Mouse (Mus musculus) mouse trophoblast stem cell (cell line): Measurements from ENCODE around the gene Gm49333.

Experiments used
- in situ Hi-C, 2 experiments: fragments of 300-500 bp; cut with MseI, MboI; formaldehyde crosslinking; loops; 2 replicates in 1 of 2; 3 replicates in 1 of 2; pipeline ENCODE4 v1.15.1; 2025

Gm49333 gene

DNA sequence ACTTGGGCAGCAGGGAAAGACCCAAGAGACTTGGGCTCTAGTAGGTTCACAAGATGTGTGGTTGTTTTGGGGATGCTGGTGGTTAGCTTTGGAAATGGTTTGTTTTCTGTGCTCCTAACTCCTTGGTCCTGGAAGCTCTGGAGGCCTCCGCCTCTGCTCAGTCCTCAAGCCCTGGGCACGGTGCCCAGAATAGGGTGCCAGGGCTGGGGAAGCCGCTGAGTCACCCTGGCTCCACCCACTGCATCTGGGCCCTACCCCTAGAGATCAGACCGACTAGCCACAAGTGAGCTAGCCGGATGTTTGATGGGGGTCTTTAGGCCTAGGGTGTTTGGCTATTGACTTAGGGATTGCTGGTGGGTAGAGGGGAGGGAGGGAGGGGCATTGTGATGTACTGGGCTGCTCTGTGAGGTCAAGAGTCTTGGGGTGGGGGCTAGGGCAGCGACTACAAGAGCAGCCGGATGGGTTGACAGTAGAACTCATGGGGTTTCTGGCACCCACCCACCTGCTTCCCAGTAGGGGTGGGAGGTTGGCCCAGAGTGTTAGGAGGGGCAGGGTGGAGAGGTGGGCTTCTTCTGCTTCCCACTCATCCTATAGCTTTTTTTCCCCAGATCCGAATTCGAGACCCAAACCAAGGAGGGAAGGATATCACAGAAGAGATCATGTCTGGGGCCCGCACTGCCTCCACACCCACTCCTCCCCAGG is 66.7 kb downstream of the Gm49333 start:
- in situ Hi-C loops, result no loop called here

DNA sequence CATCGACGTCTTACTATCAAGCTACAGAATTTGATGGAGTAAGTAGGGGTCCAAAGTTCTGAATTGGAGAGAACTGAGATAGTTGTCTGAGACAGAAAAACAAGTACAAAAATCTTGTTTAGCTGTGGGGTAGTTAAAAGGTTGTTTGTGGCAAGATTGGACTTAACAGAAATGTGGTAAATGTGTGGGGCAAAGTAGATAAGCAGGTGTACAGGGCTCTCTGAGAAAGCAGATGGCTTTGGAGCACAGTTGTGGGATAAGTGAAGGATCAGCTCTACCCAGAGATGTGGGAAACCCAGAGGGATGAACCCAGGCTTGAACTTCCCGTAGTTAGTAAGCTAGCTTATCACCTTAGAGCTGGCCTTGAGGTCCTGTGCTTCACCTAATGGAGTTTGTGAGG is 79.4 kb downstream of the Gm49333 start:
- in situ Hi-C loops, result no loop called here

DNA sequence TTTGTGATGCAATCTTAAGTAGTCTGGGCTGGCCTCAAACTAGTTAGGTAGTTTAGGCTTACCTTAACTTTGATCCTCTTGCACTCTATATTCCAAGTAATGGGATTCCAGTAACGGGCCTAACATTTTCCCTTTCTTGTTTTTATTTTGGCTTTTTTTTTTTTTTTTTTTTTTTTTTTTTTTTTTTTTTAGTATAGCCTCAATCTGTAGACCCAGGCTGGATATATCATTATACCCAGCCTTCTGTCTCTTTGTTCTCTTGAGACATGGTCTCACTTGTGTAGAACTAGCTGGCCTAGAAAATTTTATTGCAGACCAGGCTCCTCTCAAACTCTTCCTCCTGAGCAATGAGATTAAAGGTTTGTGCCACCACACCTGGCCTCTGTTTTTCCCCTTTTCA is 80.2 kb downstream of the Gm49333 start:
- in situ Hi-C loops, result no loop called here

DNA sequence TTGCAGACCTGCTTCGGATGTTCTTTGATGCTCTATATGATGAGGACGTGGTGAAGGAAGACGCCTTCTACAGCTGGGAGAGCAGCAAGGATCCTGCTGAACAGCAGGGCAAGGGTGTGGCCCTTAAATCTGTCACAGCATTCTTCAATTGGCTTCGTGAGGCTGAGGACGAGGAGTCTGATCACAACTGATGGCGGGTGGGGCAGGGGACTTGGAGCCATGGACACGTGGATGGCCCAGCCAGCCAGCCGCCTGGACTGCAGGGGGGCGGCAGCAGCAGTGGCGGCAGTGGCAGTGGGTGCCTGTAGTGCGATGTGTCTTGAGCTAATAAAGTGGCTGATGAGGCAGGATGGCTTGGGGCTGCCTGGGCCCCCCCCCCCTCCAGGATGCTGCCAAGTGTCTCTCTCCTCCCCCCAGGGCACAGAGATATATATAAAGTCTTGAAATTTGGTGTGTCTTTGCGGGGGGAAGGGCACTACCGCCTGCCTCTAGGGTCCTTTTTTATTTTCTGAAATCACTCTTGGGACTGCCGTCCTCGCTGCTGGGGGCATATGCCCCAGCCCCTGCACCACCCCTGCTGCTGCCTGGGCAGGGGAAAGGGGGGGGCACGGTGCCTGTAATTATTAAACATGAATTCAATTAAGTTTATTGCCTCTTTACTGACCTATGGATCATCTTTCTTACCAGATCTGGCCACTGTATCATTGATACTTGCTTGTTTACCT is 81.0 kb downstream of the Gm49333 start:
- in situ Hi-C loops, result no loop called here

DNA sequence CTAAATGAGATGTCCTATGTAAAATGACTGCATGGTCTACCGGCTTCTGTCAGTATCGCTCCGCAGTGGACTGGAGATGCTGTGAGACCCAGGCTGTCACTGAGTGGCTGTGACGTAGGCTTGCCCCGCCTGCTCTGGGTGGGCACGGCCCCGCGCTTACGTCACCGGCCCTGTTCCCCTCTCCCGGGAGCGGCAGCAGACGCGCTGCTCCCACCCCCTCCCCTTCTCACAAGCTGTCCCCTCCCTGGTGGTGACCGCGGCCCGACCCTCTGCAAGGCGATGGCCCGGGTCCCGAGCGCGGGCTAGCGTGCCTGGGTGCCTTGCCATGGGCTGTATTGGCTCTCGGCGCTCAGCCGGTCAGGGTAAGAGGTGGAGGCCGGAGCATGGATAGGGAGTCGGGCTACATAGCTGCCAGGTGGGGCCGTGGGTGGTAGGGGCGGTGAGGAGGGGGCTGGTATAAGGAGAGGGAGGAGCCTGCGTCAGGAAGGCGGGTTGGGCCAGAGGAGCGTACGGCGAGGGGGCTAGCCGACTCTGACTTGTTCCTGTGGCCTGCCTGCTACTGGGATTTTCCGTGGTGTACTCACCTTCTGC is 81.8 kb downstream of the Gm49333 start, which contains the start of gene Fam131a:
Gene Fam131a, plus strand, starts transcription at position 131 of the 591 bp plus-strand sequence.
- in situ Hi-C loops, result no loop called here

DNA sequence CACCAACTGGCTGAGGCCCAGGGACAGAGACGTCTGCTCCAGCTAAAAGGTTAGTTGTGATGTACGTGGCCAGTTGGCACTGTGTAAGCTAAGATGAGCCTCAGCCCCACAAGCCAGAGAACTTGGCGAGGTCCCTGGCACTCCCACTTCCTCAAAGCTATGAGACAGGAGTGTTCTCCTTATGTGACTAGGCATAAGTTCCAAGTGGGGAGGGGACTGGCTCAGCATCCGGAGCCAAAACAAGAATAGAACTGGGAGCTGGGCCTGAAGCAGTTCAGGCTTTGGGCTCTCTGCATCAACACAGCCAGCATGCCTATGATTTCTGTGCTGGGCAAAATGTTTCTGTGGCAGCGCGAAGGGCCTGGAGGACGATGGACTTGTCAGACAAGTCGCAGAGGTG is 83.4 kb downstream of the Gm49333 start:
- in situ Hi-C loops, result no loop called here
